Mouse (Mus musculus): ENCODE measurements around the gene Cntln.
A peak's percentile ranks its signal among the peaks of the same experiment; 100 is the strongest.

The Cntln gene

GRCm38 (mm10) chr4:85054616-85055015, 170.5 kb downstream of the Cntln start:
- DNase-seq (ENCODE audit: low read depth, low spot score), result no peak

GRCm38 (mm10) chr4:85059598-85059997, 175.5 kb downstream of the Cntln start:
- no peak for DNase-seq (ENCODE audit: low read depth, low spot score)

DNA sequence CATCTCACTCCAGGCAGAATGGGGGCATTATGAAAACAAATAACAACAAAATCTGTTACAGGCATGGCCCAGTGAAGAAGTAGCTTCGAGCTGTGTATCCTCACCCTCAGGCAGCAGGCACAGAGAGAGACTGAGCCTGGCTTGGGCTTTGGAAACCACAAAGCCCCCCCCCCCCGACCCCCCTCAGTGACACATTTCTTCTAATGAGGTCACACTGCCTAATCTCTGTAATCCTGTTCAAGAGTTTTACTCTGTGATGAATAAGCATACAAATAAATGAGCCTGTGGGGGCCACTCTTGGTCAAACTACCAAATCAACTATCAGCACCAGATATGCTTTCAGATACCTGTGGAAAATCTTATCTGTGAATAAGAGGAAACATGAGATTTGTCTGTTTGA, 177.6 kb downstream of the Cntln start:
- DNase-seq (ENCODE audit: low read depth, low spot score), result no peak

GRCm38 (mm10) chr4:85096033-85096432, 211.9 kb downstream of the Cntln start:
- no peak for DNase-seq (ENCODE audit: low read depth, low spot score)

- DNase-seq (ENCODE audit: low read depth, low spot score), result peak; percentile 78
Observed at GRCm38 (mm10) chr4:85096682-85097081, 212.6 kb downstream of the Cntln start.

DNA sequence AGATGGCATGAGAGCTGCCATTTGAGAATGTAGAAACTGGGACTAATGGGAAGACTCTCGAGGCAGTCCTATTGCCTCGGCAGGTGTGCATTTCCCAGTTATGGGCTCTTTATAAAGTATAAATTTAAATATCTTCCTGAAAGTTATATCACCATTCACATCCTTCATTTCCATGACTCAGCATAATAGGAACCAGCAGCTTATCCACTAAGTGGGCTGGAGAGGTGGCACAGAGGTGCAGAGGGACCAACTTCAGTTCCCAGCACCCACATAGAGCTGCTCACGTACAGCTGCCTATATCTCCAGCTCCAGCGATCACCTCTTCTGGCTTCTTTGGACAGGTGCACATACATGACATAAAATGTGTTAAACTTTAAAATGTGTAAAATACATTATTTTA, 218.1 kb downstream of the Cntln start:
- DNase-seq (ENCODE audit: low read depth, low spot score), result no peak

DNA sequence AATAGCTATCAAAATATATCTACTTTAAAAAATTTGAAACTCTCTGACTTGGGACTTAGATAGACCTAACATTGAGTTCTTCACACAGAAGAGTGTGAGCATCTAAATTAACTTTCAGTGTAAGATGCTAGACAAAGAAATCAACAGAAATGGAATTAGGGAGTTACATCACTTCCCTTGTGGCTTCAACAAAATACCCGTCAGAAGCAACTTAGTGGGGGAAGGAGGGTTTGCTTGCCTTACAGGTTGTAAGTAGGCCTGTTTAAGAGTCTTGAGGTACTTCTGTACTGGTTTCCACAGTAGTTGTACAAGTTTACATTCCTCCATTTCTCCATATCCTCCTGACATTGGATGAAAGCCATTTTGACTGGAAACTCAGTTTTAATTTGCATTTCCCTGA, 222.3 kb downstream of the Cntln start:
- DNase-seq (ENCODE audit: low read depth, low spot score), result no peak

- DNase-seq (ENCODE audit: low read depth, low spot score), result no peak
Observed at GRCm38 (mm10) chr4:85106961-85107360, 222.9 kb downstream of the Cntln start.

DNA sequence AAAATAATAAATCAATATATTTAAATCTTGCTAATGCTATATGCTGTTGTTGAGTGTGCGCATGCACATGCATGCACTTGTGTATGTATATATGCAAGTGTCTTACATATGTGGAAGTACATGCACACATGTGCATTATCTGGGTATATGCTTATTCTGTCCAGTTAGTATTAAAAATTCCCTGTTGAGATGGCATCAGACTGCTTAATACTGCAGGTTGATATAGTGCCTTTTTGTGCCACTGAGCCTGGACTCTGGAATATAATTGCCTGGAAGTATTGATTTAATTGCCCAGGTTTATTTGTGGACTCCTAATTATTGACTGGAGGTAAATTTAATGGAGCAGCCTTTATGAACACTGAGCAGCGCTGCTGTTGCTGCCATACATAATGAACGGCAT, 236.2 kb downstream of the Cntln start:
- no peak for DNase-seq (ENCODE audit: low read depth, low spot score)

- no peak for DNase-seq (ENCODE audit: low read depth, low spot score)
Observed at GRCm38 (mm10) chr4:85149726-85150125, 265.6 kb downstream of the Cntln start.

DNA sequence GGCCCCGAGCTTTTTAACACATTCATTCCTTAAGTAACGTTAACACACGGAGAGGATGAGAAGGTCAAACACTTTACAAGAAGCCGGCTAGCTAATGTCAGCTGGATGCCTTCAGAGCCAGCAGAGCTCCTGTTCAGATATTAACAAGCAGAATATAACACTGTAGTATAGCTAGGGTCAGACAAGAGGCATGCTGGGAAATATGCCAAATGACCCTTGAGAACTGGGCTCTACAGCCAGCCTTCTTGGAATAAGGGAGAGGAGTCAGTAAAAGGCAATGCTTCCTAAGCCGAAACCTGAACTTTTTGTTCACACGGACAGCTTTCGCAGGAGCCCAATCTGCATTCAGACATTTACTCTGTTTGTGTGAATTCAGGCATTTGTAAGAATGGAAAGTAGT, 267.8 kb downstream of the Cntln start:
- no peak for DNase-seq (ENCODE audit: low read depth, low spot score)

DNA sequence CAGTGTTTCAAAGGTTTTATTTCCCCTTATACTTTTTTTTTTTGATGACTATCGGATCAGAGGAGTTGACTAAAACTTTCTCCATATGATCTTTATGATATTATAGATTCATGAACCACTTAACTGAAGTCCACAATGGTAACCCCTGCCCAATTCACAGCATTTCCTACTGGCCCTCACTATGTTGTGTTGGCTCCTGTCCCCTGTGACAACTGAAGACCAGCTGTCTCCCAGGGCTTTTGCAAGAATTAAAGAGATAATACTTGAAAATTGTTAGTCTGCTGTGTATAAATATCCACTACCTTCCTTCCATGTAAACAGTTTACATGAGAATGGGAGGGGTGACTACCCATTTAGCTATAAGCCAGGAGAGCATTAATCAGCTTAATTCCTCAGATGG, 270.3 kb downstream of the Cntln start:
- DNase-seq (ENCODE audit: low read depth, low spot score), result no peak

GRCm38 (mm10) chr4:85161156-85161555, 277.0 kb downstream of the Cntln start:
- no peak for DNase-seq (ENCODE audit: low read depth, low spot score)

DNA sequence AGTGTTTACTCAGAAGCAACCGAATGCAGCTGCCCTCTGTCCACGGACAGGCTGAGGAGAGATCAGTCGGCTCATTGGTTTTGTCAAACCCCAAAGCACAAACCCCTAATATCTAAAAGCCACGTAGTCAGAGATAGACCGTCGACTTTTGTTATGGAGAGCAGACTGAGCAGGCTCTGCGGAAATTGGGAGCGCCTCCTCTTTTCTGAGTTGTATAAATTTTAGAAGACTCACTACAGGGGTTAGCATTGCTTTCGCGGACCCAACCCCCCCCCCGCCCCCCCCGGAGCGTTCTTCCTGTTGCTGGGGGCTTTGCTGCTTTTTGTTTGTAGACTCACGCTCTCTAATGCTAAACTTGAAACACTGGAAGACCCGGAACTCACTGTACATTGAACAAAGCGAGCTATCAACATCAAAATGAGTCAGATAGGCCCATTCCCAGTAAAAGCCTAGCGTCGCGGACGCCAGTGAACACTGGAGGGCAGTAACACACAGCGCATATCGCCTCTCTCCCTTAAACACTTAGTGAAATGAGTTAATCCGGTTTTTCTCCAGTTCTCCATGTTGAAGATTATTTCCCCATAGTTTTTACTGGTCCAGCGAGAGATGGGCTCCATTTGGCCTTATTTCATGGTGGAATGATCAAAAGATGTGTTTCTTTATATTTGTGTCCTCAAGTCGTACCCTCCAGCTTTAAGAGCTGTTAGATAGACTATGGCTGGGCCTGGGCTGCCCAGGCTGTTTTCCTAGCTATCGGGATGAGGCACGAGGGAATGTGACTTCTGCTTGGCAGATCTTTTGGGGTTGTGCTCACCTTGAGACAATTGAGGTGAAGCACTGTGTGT, 278.6 kb downstream of the Cntln start:
- DNase-seq (ENCODE audit: low read depth, low spot score), result no peak

DNA sequence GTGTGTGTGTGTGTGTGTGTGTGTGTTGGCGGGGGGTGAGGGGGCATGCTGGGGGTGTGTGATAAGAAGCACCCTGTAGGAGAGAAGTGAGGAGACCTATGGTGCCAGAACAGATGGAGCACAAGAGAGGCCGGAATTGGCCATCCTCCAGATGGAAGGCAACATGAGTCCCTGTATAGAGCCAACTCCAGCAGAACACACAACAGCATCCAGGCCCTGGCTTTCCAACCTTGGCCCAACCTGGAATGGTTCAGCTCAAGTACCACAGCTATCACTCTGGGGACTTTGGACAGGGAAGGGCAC, 279.2 kb downstream of the Cntln start:
- no peak for DNase-seq (ENCODE audit: low read depth, low spot score)

DNA sequence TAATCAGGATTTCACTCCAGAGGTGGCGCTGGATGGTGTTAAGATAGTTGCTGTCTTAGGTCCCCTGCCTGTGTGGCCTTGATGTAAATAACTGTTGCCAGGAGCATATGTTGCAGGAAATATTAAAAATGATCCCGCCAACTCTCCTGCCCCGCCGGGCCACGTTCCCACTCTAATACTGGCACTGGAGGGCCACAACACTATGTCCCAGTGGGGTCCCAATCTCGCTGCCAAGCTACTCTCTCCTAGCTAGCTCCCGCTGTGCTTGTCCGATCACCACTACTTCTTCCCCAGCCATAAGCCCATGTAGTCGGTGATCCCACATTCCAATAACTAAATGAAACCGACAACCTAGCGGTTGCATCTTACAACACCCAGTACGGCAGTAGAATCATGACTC, 283.9 kb downstream of the Cntln start:
- DNase-seq (ENCODE audit: low read depth, low spot score), result no peak

DNA sequence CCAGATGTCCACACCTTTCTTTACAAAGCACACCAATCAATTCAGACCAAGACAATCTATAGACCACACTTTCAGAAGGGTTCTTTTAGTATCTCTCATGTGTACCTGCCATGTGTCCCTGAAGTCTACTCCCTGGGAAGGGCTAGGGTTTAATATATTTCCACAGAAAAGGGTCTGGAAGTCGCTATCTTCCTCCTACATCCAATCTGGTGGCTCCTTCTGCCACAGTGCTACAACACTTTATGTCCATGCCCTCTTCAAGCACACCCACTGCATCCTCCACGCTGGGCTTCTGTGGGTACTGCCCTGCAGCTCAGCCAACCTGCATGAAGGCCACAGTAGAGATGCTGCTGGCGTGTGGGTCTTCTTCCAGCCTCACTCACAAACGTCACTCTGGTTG, 291.4 kb downstream of the Cntln start:
- DNase-seq (ENCODE audit: low read depth, low spot score), result no peak

DNA sequence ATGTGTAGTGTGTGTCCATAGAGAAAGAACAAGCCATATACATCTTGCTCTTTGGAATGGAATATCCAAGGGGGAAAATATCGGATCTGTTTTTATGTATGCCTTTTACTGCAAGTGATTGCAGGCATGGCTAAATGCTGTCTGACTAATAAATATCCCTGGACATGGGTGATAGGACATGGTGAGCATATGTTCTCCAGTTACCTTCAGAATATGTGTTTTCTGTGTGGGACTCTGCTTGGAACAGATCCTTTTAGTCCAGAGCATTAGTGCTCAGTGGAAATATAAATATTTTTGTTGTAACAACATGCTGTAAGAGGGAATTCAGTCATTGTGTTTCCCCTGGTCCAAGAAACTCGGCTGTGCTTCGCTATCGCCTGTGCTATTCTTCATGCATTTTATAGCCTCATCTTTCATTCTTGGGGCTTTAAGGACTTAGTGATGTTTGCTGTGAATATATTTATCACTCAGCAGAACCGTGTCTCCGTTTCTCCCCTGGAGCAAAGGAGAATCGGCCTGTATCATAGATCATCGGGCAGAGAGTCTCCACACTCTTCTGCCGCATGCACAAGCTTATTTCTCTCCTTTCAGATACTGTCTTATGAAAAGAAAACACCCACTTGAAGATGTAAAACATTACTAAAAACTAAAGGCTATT, 294.4 kb downstream of the Cntln start:
- DNase-seq (ENCODE audit: low read depth, low spot score), result no peak
